Mouse (Mus musculus) fibroblast of lung, adult 2 months (primary cell): ENCODE data around the gene Ciapin1.

ENCODE experiments used
- DNase-seq: peaks from one replicate; pipeline ENCODE4 v3.0.0-alpha.2; 2011; ENCODE audit warnings: low read depth

The Ciapin1 gene

DNA sequence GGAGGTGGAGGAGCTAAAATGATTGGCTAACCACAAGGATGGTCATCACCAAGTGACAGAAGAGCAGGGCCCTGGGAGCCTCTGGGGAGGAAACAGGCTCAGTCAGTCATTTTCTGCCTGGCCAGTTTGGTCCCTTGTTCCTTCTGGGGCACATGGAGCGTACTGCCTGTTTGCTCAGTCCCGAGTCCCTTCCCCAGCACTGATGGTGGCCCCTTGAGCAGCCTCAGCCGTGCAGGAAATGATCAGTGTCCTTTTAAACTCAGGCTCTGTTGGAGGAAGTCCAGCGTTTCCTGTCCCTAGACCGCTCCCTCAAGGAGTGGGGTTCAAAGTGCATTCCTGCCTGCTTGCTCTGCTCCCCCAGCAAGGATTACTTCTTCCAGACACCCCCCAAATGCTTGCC lies 59.7 kb downstream of the Ciapin1 start:
- DNase-seq: no peak

DNA sequence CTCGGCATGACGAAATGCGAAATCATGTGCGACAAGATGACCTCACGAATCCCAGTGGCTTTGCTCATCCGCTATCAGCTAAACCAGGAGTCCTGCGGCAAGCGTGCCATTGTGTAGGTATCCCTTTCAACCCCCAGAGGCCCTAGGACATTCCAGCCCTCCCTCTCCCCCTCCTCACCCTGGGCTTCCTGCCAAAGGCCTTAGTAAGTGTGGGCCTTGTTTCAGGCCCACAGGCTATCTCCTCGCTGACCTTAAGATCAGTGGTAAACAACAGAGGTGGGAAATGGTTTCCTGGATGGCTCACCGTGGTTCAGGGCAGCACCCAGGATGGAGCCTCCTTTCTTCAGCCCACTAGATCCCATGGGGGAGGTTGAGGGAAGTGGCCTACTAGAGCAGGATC lies 60.1 kb downstream of the Ciapin1 start:
- no peak for DNase-seq

DNA sequence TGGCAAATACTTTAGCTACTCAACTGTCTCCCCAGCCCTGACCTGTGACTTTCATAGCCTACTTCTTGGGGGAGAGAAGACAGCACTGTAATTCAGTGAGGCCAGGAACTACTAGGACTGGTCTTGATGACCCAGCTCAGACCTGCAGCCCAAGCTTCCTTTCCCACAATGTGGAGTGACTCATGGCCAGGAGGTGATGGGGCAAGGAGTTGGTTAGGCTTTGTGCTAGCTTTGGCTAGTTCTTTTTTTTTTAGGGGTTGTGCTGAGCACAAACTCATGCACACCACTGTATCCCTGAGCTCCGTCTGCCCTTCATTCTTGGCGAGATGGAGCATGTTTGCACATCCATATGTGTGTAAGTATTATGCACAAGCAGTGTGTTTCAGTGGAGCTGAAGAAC lies 61.8 kb downstream of the Ciapin1 start:
- peak; percentile 69 for DNase-seq

DNA sequence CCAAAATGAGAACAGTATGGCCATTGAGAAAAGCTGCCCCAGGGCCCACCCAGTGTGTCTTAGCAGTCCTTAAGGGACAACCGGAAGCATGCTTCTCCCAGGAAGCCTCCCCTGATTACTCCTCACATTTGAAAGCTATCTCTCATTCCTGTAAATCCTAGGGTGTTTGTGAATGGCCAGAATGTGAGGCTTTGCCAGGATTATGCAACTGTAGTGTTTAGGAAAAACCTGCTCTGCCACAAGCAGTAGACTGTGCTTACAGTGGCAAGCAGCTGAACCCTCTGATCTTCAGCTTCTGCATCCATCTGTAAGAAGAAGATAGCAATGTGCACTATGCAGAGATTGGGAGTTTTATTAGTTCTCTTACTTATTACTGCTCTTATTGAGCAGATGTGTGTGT lies 63.6 kb downstream of the Ciapin1 start:
- DNase-seq: no peak

DNA sequence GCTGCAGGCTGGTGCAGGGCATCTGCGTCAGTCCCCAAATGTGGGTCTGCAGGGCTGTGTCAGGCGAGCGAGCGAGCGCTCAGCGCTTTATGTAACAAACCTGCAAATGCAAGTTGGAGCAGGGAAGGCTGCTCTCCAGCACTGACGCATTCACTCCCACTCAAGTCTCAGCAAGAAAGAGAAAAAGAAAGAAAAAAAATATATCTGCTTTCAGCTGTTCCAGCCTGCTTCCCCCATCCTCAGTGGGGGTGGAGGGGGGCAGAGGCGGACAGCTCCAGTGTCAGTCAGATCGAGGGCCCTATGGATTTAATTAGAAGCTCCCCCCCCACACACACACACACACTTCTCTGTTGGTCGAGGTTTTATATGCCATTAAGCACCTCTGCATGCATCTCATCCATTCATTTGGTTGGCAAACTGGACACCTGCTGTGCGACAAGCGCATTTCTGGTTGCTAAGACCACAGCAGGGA lies 64.4 kb downstream of the Ciapin1 start:
- no peak for DNase-seq

DNA sequence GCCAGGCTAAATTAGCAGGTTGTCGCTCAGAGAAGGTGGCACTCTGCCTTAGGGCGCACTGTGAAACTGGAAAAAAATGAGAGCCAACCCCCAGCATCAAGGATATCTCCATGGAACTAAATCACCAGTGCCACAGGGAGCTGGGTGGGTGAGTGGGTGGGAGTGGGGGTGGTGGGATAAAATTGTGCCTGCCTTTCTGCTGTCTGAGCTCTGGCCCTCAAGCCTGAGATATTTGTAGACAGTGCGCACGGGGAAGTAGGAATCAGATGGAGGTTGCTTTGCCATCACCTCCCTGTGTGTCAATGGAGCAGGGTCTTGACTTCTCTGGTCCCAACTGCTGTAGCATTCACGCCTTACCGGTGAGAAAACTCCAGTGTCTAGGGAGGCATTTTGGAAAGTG lies 65.1 kb downstream of the Ciapin1 start:
- no peak for DNase-seq

DNA sequence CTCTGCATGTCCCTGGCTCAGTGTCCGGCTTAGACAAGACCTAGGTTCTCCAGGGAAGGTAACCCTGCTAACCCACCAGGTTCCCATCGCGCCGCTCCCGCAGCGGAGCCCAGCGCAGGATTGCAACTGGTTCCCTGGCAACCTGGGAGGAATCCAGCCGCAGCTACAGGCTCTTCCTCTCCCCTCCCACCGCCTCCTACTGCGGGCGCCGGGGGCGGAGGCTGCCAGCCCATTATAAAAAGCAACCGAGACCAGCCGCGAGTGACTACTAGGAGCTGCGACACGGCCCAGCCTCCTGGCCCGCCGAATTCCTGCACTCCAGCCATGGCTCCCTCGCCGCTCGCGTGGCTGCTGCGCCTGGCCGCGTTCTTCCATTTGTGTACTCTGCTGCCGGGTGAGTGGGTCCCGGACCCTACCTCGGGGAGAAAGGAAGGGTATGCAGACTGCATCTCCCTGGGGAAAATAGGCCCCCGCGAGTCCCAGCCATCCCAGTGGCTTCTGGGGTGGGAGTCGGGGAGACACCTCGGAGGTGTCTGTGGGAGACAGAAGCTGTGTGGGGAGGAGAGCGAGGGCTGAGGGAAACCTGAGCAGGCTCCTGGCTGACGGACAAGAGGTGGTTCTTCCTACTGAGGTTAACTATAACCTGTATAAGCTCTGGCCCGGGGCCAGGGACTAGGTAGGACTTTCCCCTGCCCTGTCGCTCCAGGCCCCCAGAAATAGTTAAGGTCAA lies 66.1 kb downstream of the Ciapin1 start, which contains the start of gene Cx3cl1:
Gene Cx3cl1 (plus strand): TSS at position 69 of the 730 bp plus-strand sequence.
- peak; percentile 63 for DNase-seq

- no peak for DNase-seq
These were observed 67.2 kb downstream of the Ciapin1 start for GRCm38 (mm10) chr8:94770945-94771344.
